Mouse (Mus musculus) T-helper 1 cell (primary cell): ENCODE data around the gene Ccdc77.
"Not testable (repeated sequence)": the region's sequence is repeated elsewhere in the genome, so short reads cannot be mapped to it uniquely, and the experiment has no call there.

ENCODE experiments used
- in situ Hi-C: fragments of 300-600 bp; cut with MboI, MseI; formaldehyde crosslinking; loops from one replicate; pipeline ENCODE4 v1.15.1; 2025; ENCODE audit warnings: high pct_unique_total_duplicates

Ccdc77 gene

GRCm38 (mm10) chr6:120309787-120310186, 54.4 kb downstream of the Ccdc77 start:
- in situ Hi-C loops, result no loop called here

DNA sequence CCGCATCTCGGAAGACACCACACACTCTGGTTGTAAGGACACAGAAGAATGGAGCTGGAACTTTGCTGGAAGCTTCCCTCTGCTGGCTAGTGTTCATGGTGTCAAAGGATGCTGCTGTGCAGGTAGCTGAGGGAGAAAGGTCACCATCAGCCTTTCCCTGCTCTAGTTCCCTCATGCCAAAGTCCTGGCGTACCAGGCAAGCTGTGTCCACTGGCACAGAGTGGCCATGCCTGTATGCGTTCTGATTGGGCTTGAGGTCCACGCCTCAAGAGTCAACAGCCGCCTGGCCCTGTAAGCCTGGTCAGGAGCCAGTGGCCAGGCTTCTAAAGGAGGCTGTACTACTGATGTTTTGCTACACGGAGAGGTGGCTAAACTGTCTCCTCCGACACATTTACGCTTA, 54.8 kb downstream of the Ccdc77 start:
- in situ Hi-C loops, result no loop called here

DNA sequence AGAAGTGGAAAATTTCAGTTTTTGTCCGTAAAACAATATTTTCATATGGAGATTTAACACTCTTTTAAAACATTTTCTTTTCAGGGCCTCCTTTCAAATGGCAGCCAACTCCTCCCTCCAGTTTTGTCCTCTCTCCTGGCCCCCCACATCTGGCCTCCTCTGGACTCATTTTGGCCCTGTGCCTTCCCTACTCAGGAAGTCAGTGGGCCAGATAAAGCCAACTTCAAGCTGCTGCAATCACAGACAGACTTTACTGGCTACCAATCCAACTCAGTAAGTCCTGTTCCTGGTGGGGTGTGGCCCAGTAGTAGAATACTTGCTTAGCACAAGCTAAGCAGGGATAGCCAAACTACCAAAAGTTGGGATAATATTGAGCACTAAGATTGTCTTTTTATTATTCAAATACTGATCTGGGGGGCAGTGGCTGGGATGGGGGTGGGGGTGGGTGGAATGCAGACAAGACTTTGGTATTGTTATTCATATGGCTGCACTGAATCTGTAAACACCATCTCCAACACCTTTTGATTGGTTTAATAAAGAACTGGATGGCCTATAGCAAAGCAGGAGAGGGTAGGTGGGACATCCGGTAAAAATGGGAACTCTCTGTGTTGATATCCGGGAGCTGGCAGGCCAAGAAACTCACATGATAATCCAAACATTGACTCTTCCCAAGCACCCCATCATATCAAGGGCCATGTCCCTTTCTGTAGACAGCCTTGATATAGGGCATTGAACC, 57.1 kb downstream of the Ccdc77 start:
- in situ Hi-C loops, result no loop called here

- in situ Hi-C loops, result loop anchor here (5.0 kb wide), 1 partner anchor 81 kb away; no protein-coding TSS in a partner anchor
Observed at GRCm38 (mm10) chr6:120302755-120303316, 61.3 kb downstream of the Ccdc77 start.

DNA sequence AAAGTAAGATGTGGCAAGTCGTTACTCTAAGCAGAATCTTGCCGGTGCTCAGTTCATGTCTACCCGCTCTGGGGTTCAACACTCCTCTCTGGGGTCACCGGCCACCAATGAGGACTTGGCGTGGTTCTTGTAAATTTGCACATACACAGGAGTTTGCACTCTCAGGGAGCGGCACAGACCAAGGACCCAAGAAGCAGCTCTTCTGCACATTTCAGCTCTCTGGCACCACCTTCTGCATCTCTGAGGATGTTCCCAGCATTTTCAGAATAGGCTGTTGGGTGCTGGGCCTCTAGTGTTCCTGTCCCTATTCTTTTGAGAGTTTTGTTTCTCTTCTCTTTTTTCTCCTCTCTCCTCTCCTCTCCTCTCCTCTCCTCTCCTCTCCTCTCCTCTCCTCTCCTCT, 63.0 kb downstream of the Ccdc77 start:
- in situ Hi-C loops, result loop anchor here (5.0 kb wide), 1 partner anchor 79 kb away; no protein-coding TSS in a partner anchor

DNA sequence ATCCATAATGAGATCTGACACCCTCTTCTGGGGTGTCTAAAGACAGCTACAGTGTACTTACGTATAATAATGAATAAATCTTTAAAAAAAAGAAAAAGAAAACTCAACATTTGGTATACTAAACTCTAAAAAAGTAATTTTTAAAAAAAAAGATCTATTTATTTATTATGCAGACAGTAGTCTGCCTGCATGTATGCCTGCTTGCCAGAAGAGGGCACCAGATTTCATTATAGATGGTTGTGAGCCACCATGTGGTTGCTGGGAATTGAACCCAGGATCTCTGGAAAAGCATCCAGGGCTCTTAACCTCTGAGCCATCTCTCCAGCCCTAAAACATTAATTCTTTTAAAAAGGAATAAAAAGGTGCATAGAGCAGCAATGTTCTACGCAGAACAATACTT, 67.6 kb downstream of the Ccdc77 start:
- in situ Hi-C loops, result not testable (repeated sequence)

DNA sequence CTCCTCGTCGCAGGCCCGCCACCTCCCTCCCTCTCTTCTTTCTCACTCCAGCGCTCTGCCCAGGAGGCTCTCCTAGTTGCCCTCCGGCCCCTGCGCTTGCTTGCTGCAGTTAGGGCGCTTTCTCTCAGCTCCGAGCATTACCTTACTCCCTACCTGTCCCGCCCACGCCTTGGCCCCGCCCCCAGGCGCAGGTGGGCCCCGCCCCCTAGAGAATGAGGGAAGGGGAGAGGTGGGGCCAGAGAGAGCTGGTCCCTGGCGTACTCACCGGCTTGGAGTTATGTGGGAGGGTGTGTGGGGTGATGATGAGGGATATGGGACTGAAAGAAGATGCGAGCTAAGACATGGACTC, 69.4 kb downstream of the Ccdc77 start:
- in situ Hi-C loops, result no loop called here

GRCm38 (mm10) chr6:120294056-120294784, 70.0 kb downstream of the Ccdc77 start, which contains the start of the genes D330020A13Rik and B4galnt3:
D330020A13Rik (plus strand) TSS chr6:120294364.
B4galnt3 (minus strand) TSS chr6:120294559.
- in situ Hi-C loops, result no loop called here

DNA sequence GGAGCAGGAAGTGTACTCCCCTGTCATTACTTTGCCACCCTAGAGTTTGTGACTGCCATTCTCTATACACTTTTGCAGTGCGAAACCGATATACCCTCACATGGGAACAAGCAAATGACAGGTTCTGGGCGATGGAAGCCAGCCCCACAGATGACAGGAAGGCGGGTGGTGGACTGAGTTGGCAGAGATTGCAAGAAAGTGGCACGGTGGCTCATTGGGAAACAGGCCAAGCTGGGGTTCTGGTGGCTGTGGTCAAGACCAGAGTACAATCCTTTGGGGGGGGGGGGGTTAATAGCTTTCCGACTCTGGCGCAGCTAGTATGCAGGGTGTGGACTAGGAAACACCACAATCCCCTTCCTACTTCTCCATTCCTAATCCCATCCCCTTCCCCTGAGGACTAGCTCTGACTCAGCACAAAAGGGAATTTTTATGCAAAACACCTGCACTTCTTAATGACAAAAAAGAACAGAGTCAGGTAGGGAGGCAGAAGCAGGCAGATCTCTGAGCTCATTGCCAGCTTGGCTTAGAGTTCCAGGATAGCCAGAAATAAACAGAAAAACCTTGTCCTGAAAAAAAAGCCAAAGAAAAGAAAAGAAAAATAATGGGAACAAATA, 72.7 kb downstream of the Ccdc77 start:
- in situ Hi-C loops, result no loop called here

DNA sequence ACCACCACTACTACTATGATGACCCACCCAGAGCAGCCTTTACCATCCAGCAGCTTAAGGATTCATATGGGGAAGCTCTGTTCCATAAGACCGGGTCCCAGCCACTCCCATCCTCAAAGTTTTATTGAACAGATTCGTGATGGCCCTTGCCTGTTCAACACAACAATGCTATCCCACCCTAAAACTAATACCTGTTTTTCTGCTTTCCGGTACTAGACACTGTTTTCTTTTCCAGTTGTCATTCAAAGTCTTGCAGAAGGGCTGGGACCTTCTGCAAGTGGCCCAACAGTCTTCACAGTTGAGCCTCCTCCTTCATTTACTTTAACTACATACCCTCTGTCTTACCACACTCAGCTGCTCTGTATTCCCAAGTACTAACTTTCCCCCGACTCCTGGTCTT, 74.7 kb downstream of the Ccdc77 start:
- in situ Hi-C loops, result no loop called here

GRCm38 (mm10) chr6:120288541-120288940, 75.6 kb downstream of the Ccdc77 start:
- in situ Hi-C loops, result no loop called here

- in situ Hi-C loops, result no loop called here
Observed at GRCm38 (mm10) chr6:120287279-120287678, 76.9 kb downstream of the Ccdc77 start.

GRCm38 (mm10) chr6:120276874-120277449, 87.2 kb downstream of the Ccdc77 start:
- in situ Hi-C loops, result no loop called here

- in situ Hi-C loops, result no loop called here
Observed at GRCm38 (mm10) chr6:120275301-120275700, 88.9 kb downstream of the Ccdc77 start.

- in situ Hi-C loops, result no loop called here
Observed at GRCm38 (mm10) chr6:120274887-120275286, 89.3 kb downstream of the Ccdc77 start.
